Mouse (Mus musculus) embryonic facial prominence, embryonic 10.5 days (tissue): ENCODE data around the gene Phldb1. TPM values are rescaled to one million over a fixed set of nuclear protein-coding genes. Genes with fewer than 3 reads are reported as not detected.
"Not testable (repeated sequence)": the region's sequence is repeated elsewhere in the genome, so short reads cannot be mapped to it uniquely, and the experiment has no call there.

ENCODE experiments used
- DNase-seq: peaks from one replicate; pipeline ENCODE4 v3.0.0-alpha.2; 2017; ENCODE audit warnings: low spot score
- H3K27ac ChIP-seq: fragments of 300-500 bp; sonication (generic); replicated peaks from 2 replicates; pipeline ENCODE4 v1.5.1; 2016; ENCODE audit warnings: mild to moderate bottlenecking
- H3K27me3 ChIP-seq: fragments of 300-500 bp; sonication (generic); replicated peaks from 2 replicates; pipeline ENCODE4 v1.6.1; 2016; ENCODE audit warnings: low read depth, mild to moderate bottlenecking; ENCODE audit not compliant: poor library complexity, severe bottlenecking
- H3K36me3 ChIP-seq: fragments of 300-500 bp; sonication (generic); replicated peaks from 2 replicates; pipeline ENCODE4 v1.6.1; 2016; ENCODE audit warnings: mild to moderate bottlenecking, moderate library complexity
- H3K4me1 ChIP-seq: fragments of 300-500 bp; sonication (generic); 2 replicates; pipeline ENCODE4 v1.6.1; 2016
- H3K4me3 ChIP-seq: fragments of 300-500 bp; sonication (generic); 2 replicates; pipeline ENCODE4 v1.5.1; 2016; ENCODE audit warnings: mild to moderate bottlenecking, moderate library complexity
- H3K9me3 ChIP-seq: fragments of 300-500 bp; sonication (generic); 2 replicates; pipeline ENCODE4 v1.6.1; 2016; ENCODE audit warnings: mild to moderate bottlenecking
- WGBS: fragments of 180-500 bp; shearing (Covaris S2); methylation state at CpG from one replicate; pipeline ENCODE4 v1.1.7; 2016; 5-methylcytosine and 5-hydroxymethylcytosine counted together
- polyA plus RNA-seq: library from polyadenylated mRNA; unstranded; fragments of >200 nt; fragmentation: Nextera tagmentation; extraction: Ambion mirVana; gene quantifications from 2 replicates; pipeline ENCODE4 v1.2.1, GENCODE M21; 2016

The Phldb1 gene
- polyA plus RNA-seq, 1 experiment from 2014 or later, result 48.4 TPM

- Histone ChIP-seq H3K4me1 (no peaks in the 10 kb centered on the region), H3K27me3 (no peaks in the 10 kb centered on the region), H3K9me3 (peaks cover 4% of the 10 kb centered on the region; the same call in 1 of the 2 replicates), H3K27ac (no peak overlapping the region), H3K36me3 (peaks cover 58% of the 10 kb centered on the region), H3K4me3 (no peak overlapping the region)
- DNase-seq, result no peak
- 84% methylated on average over 3 of the region's 3 CpGs for WGBS
These were observed 94.2 kb downstream of the Phldb1 start for GRCm38 (mm10) chr9:44640646-44641357.

- H3K4me1 ChIP-seq, H3K4me3 ChIP-seq, H3K27me3 ChIP-seq, DNase-seq, H3K9me3 ChIP-seq, H3K27ac ChIP-seq: not testable (repeated sequence)
- 90% methylated on average over 1 of the region's 1 CpGs for WGBS
- H3K36me3 ChIP-seq, result peaks cover 66% of the 10 kb centered on the region
These were observed 95.0 kb downstream of the Phldb1 start for GRCm38 (mm10) chr9:44640028-44640427.

- not testable (repeated sequence) for H3K27me3 ChIP-seq, H3K27ac ChIP-seq, H3K9me3 ChIP-seq, H3K4me3 ChIP-seq, DNase-seq, H3K4me1 ChIP-seq
- peaks cover 79% of the 10 kb centered on the region for H3K36me3 ChIP-seq
- WGBS, result 94% methylated on average over 9 of the region's 9 CpGs
These were observed 96.3 kb downstream of the Phldb1 start for GRCm38 (mm10) chr9:44638726-44639125.

DNA sequence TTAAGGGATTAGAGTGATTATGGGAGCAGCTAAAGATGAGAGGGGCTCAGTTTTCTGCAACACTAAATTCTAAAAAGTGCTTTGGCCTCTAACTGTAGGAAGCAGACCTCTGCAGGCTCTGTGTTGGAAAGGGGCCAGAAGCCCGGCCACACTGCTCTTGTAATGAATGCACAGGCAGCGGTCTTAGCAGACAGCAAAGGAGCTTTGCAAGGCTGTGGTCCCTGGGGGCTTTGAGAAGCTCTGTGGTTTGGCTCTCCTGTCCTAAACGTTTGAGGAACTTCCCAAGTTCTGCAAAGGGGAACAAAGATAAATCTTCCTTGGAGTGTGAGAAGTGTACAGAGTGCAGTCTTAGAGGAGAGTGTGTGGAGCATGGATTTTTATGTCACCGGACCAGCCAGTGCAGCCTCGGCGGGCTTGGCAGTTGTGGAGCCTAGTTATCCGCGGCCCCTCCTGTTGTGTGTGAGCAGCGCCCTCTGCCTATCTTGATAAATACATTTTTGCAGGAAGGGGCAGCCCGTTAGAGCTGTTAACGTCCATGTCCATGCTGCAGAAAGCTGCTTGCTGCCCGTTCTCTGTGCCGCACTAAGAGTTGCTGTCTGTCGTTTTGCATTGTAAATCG lies 97.3 kb downstream of the Phldb1 start:
- Histone ChIP-seq H3K4me1 (no peaks in the 10 kb centered on the region), H3K36me3 (peaks cover 90% of the 10 kb centered on the region), H3K27ac (no peak overlapping the region), H3K4me3 (no peak overlapping the region), H3K27me3 (no peaks in the 10 kb centered on the region), H3K9me3 (peaks cover 4% of the 10 kb centered on the region; the same call in 1 of the 2 replicates)
- no peak for DNase-seq
- WGBS, result 91% methylated on average over 15 of the region's 15 CpGs

Other genes with a start within 250 kb of the Phldb1 start
- not detected in 2 replicates for gene Cxcr5, start 173.3 kb downstream of the Phldb1 start, polyA plus RNA-seq
- gene Ddx6, start 130.3 kb downstream of the Phldb1 start, polyA plus RNA-seq, result 21.8 and 23.5 TPM in 2 replicates
- gene Treh, start 62.0 kb downstream of the Phldb1 start, polyA plus RNA-seq, result not detected in 2 replicates
- gene Arcn1, start 32.6 kb upstream of the Phldb1 start, polyA plus RNA-seq, result 169 and 171 TPM in 2 replicates
- gene Ift46, start 32.7 kb upstream of the Phldb1 start, polyA plus RNA-seq, result 133 and 139 TPM in 2 replicates
- 1.7 and 2.1 TPM in 2 replicates for gene Tmem25, start 64.1 kb upstream of the Phldb1 start, polyA plus RNA-seq
- gene Ttc36, start 67.9 kb upstream of the Phldb1 start, polyA plus RNA-seq, result not detected in 2 replicates
- gene Kmt2a, start 146.1 kb upstream of the Phldb1 start, polyA plus RNA-seq, result 14.1 and 14.9 TPM in 2 replicates
- gene Atp5l, start 185.5 kb upstream of the Phldb1 start, polyA plus RNA-seq, result 499 and 516 TPM in 2 replicates
- gene Ube4a, start 230.4 kb upstream of the Phldb1 start, polyA plus RNA-seq, result 23.2 and 23.7 TPM in 2 replicates
- not detected in 2 replicates for gene Cd3g, start 245.2 kb upstream of the Phldb1 start, polyA plus RNA-seq
- gene Cd3d, start 246.6 kb upstream of the Phldb1 start, polyA plus RNA-seq, result not detected in 2 replicates